Mouse (Mus musculus): Measurements from ENCODE around the gene Ptprj.

- TF ChIP-seq CTCF (IDR thresholded peaks at IDR 0.05; ENCODE audit: low read depth, low read length): no peak
- TF ChIP-seq POLR2A (IDR thresholded peaks at IDR 0.05; ENCODE audit: borderline replicate concordance, low read depth, low read length): no peak
Measured at GRCm38 (mm10) chr2:90560197-90560843, 20.1 kb downstream of the Ptprj start.
